Mouse (Mus musculus): ENCODE results near the gene Ddx39b. TPM values are rescaled to one million over a fixed set of nuclear protein-coding genes. Genes with fewer than 3 reads are reported as not detected.

Ddx39b gene
- polyA plus RNA-seq, 1 experiment from 2014 or later = 334 TPM

DNA sequence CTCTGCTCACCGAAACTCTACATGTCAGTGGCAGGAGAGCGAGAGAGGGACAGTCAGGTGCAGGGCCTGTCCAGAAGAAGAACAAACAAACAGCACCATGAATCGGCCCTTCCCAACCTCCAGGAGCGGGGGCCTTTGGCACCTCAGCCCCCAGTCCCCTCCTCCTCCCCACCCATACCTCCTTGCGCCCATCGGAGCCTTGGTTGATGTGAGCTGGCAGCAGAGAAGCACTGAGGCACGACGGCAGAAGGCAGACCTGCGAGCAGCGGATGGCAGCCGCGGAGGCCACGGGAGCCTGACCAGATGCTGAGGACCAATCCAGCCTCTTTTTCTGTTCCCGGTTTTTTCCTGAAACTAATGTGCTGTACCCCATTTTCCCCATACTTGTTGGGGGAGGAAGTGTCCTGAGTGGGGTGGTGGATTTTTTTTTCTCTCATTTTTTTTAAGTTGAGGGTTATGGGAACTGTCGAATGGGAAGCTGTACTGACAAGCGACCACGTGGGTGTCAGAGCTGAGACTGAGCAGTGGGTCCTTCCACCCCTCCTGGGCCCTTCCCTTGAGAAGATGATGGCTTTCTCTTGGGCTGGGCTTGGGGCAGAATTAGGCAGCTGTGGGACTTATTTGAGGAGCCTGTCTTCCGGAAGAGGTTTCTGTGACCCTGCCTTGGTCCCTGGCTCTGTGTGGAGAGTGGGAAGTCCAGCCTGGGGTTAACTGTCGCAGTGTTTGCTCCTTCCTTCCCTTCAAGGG is 8.1 kb downstream of the Ddx39b start:
- 86% methylated on average over 19 of the region's 19 CpGs for whole genome bisulfite sequencing

DNA sequence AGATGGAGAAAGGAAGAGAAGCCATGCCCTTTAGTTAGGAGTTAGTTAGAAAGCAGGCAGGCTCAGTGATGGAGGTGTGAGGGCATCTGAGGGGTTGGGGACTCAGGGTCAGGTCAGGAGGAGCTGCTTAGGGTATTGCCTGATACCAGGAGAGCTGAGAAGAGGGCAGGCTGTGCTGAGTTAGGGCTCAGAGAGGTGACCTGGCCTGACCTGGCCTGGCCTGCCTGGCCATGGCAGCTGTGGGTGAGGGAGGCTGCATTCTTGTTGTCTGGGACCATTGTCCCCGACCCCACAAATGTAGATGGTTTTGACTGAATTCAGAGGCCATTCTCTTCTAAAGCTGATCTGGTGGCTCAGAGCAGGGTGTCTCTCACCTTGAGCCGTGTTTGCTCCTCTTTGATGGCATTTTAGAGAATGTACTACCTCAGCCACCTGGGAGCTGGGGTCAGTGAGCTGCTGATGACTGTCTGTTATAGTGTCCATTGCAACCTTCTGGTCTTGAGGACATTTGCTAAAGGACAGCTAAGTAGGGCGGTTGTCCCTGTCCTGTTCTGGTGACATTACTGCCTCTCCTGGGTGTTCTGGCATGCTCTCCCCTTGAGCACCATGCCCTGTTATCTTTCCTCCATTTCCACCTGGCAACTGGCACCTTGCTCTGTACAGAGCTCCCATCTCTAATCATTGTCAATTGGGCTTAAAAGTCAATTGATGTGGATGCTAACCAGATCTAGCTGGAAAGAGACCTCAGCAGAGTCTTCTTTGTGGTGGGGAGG is 9.0 kb downstream of the Ddx39b start:
- H3K4me2 ChIP-seq = no peak overlapping the region
- H3K27ac ChIP-seq (replicated peaks) = no peak overlapping the region
- no peaks in the 10 kb centered on the region for H3K27me3 ChIP-seq (replicated peaks)
- peaks cover 88% of the 10 kb centered on the region for H3K36me3 ChIP-seq
- peaks cover 21% of the 10 kb centered on the region for H3K4me1 ChIP-seq
- 93% methylated on average over 3 of the region's 3 CpGs for WGBS
- H3K9me3 ChIP-seq (replicated peaks) = no peaks in the 10 kb centered on the region
- H3K4me3 ChIP-seq (replicated peaks) = no peak overlapping the region
- H3K9ac ChIP-seq (replicated peaks) = no peak overlapping the region
- ATAC-seq (ENCODE audit: low FRiP score) = no peak

More for the DNA sequence above, 8.1 kb downstream of the Ddx39b start:
- Histone ChIP-seq H3K9me3 (replicated peaks) (no peaks in the 10 kb centered on the region), H3K9ac (replicated peaks) (no peak overlapping the region), H3K27ac (replicated peaks) (no peak overlapping the region), H3K27me3 (replicated peaks) (no peaks in the 10 kb centered on the region), H3K4me3 (replicated peaks) (no peak overlapping the region), H3K4me1 (peaks cover 30% of the 10 kb centered on the region), H3K36me3 (peaks cover 98% of the 10 kb centered on the region), H3K4me2 (no peak overlapping the region)
- ATAC-seq (ENCODE audit: low FRiP score) = no peak

DNA sequence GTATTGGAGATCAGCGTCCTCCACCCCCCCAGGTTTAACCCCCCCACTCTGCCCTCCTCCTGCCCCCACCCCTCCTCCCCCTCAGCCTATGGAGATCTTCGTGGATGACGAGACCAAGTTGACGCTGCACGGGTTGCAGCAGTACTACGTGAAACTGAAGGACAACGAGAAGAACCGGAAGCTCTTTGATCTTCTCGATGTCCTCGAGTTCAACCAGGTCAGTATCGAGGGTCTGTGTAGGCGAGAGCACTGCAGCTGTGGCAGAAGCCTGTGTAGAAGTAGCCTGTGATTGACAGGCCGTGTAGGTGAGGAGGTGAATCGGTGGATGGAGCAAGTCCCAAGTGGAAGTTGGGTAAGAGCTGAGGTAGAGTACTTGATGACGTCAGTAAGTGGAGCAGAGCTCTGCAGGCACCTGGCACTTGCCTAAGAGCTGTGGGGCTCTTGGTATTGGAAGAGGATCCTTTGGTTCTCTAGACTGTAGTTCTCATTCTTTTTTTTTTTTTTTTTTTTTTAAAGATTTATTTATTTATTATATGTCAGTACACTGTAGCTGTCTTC is 9.7 kb downstream of the Ddx39b start:
- 85% methylated on average over 15 of the region's 15 CpGs for WGBS
- Histone ChIP-seq H3K27me3 (replicated peaks) (no peaks in the 10 kb centered on the region), H3K9me3 (replicated peaks) (no peaks in the 10 kb centered on the region), H3K4me1 (peaks cover 14% of the 10 kb centered on the region), H3K4me3 (replicated peaks) (no peak overlapping the region), H3K9ac (replicated peaks) (no peak overlapping the region), H3K27ac (replicated peaks) (no peak overlapping the region), H3K36me3 (peaks cover 81% of the 10 kb centered on the region), H3K4me2 (no peak overlapping the region)
- no peak for ATAC-seq (ENCODE audit: low FRiP score)

DNA sequence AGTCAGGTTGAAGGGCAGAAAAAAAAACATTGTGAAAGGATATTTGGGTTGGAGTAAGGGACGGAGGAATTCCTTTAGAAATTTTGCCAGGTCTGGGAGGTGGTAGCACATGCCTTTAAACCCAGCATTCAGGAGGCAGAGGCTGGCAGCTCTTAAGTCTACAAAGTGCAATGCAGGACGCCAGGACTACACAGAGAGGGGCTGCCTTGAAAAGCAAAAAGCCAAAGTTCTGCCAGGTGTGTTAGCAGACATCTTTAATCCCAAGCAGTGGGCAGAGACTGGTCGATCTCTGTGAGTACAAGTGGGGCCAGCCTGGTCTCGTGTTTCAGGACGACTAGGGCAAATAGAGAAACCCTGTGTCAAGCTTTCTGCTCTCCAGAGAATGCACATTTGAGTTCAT is 10.4 kb downstream of the Ddx39b start:
- Histone ChIP-seq H3K27me3 (replicated peaks) (no peaks in the 10 kb centered on the region), H3K4me1 (peaks cover 8% of the 10 kb centered on the region), H3K9ac (replicated peaks) (no peak overlapping the region), H3K27ac (replicated peaks) (no peak overlapping the region), H3K4me2 (no peak overlapping the region), H3K9me3 (replicated peaks) (no peaks in the 10 kb centered on the region), H3K4me3 (replicated peaks) (no peak overlapping the region), H3K36me3 (peaks cover 74% of the 10 kb centered on the region)
- WGBS = 85% methylated on average over 5 of the region's 5 CpGs
- ATAC-seq (ENCODE audit: low FRiP score) = no peak

DNA sequence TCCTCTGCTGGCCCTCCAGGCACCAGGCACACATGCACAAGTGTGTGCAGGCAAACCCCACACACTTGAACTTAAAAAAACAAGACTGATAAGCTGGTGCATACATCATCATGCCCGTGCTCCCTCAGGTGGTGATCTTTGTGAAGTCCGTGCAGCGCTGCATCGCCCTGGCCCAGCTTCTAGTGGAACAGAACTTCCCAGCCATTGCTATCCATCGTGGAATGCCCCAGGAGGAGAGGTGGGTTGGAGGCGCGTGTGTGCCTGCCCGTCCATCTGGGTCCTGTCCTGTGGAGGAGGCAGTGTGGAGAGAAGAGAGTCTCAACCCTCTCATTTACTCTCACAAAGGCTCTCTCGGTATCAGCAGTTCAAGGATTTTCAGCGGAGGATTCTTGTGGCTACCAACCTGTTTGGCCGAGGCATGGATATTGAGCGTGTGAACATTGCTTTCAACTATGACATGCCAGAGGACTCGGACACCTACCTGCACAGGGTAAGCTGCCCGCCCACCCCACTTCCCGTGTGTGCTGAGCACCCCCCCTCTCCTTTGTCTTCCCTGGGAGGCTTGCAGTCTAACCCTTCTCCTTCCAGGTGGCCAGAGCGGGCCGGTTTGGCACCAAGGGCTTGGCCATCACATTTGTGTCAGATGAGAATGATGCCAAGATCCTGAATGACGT is 11.2 kb downstream of the Ddx39b start:
- Histone ChIP-seq H3K36me3 (peaks cover 66% of the 10 kb centered on the region), H3K4me3 (replicated peaks) (no peak overlapping the region), H3K4me2 (no peak overlapping the region), H3K9ac (replicated peaks) (no peak overlapping the region), H3K27ac (replicated peaks) (no peak overlapping the region), H3K9me3 (replicated peaks) (no peaks in the 10 kb centered on the region), H3K27me3 (replicated peaks) (no peaks in the 10 kb centered on the region), H3K4me1 (peaks cover under 1% of the 10 kb centered on the region)
- WGBS = 87% methylated on average over 18 of the region's 18 CpGs
- no peak for ATAC-seq (ENCODE audit: low FRiP score)

DNA sequence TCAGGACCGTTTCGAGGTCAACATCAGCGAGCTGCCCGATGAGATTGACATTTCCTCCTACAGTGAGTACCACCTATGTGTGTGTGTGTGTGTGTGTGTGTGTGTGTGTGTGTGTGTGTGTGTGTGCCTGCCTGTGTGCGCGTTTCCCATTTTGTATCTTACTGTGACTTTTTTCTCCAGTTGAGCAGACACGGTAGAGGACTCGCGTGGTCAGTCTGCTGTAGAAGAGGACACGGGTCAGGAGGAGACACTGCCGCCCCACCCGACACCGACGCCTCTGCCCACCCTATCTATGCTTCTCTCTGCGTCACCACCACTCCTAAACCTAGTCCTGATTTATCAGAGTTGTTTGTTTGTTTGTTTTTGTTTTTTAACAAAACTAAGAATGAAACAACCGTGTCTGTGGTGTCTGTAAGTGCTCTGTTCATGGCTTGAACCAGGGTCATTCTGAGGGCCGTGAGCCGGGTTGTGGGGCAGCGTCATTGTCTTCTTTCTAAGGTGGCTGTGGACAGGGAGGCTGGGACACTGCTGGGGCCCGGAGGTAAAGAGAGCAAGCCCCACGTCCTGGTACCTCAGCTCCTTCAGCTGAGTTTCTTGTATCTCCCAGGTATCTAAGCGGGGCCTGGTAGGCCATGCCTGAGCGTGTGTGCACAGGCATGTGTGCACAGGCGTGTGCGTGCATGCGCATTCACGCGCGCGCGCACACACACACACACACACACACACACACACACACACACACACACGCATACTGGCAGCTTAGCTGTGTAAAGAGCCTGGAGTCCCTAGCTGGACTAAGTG is 11.9 kb downstream of the Ddx39b start:
- no peak for ATAC-seq (ENCODE audit: low FRiP score)

DNA sequence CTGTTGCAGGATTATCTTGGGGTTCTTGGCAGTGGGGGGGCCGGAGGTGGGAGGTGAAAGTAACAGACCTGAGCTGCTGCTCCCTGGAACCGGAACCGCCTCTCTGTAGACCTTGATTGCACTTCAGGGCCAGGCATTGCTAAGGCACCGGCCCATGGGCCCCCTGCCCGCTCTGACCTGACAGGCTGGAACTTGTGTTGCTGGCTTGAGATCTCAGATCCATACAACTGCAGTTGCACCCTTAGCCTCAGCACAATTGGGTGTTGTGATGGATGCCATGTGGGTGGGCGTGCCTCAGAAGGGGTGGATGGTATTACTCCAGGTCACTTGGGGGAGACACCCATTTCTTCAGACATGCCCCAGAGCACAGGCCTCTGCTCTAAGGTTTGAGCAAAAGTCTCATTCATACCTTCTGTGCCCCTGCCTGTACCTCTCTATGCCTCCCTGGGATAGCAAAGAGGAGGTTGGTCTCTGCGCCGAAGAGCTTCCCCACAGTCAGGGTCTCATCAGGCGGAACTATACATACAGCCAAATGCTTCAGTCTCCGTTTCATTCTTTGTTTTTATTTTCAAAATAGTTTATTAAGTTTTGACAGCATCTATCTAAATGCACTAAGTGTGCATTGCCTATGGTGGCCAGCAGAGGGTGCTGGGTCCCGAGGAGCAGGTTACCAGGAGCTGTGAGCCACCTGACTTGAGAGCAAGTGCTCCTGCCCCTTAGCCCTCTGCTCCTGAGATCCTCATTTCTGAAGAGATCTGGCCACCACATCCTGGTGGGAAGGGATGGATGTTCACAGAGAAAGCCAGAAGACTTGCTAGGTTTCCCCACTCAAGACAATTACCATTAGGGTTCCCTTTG is 12.9 kb downstream of the Ddx39b start:
- Histone ChIP-seq H3K4me3 (replicated peaks) (no peak overlapping the region), H3K4me1 (peaks cover 4% of the 10 kb centered on the region; the same call in 1 of the 2 replicates), H3K4me2 (no peak overlapping the region), H3K27me3 (replicated peaks) (0 out of 2 replicates have a peak, but pooled peaks cover 3% of the 10 kb centered on the region), H3K27ac (replicated peaks) (no peak overlapping the region), H3K9ac (replicated peaks) (no peak overlapping the region), H3K36me3 (peaks cover 50% of the 10 kb centered on the region), H3K9me3 (replicated peaks) (no peaks in the 10 kb centered on the region)
- 58% methylated on average over 11 of the region's 11 CpGs for WGBS
- ATAC-seq (ENCODE audit: low FRiP score) = 0 out of 2 replicates have a peak, but pooled peaks have one; percentile 6

More for the DNA sequence above, 11.9 kb downstream of the Ddx39b start:
- WGBS = 88% methylated on average over 32 of the region's 32 CpGs
- no peaks in the 10 kb centered on the region for H3K27me3 ChIP-seq (replicated peaks)
- H3K9me3 ChIP-seq (replicated peaks) = no peaks in the 10 kb centered on the region
- H3K4me3 ChIP-seq (replicated peaks) = no peak overlapping the region
- peaks cover 4% of the 10 kb centered on the region; the same call in 1 of the 2 replicates for H3K4me1 ChIP-seq
- peaks cover 60% of the 10 kb centered on the region for H3K36me3 ChIP-seq
- H3K4me2 ChIP-seq = no peak overlapping the region
- H3K27ac ChIP-seq (replicated peaks) = no peak overlapping the region
- H3K9ac ChIP-seq (replicated peaks) = no peak overlapping the region

DNA sequence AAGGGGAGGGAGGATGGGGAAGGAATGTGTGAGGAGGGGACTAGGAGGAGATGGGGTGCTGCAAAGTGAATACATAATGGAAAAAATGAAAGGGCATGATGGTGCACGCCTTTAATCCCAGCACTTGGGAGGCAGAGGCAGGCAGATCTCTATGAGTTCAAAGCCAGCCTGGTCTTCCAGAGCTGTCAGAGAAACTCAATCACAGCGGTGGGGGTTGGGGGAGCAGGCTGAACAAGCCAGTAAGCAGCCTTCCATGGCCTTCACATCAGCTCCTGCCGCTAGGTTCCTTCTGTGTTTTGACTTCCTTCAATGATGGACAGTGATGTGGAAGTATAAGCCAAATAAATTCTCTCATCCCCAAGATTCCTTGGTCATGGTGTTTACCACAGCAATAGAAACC is 13.8 kb downstream of the Ddx39b start:
- ATAC-seq (ENCODE audit: low FRiP score) = no peak
- Histone ChIP-seq H3K9ac (replicated peaks) (no peak overlapping the region), H3K36me3 (peaks cover 41% of the 10 kb centered on the region), H3K4me3 (replicated peaks) (no peak overlapping the region), H3K4me1 (peaks cover 4% of the 10 kb centered on the region; the same call in 1 of the 2 replicates), H3K4me2 (no peak overlapping the region), H3K27ac (replicated peaks) (no peak overlapping the region), H3K9me3 (replicated peaks) (no peaks in the 10 kb centered on the region), H3K27me3 (replicated peaks) (0 out of 2 replicates have a peak, but pooled peaks cover 3% of the 10 kb centered on the region)
- WGBS = 75% methylated on average over 3 of the region's 3 CpGs

DNA sequence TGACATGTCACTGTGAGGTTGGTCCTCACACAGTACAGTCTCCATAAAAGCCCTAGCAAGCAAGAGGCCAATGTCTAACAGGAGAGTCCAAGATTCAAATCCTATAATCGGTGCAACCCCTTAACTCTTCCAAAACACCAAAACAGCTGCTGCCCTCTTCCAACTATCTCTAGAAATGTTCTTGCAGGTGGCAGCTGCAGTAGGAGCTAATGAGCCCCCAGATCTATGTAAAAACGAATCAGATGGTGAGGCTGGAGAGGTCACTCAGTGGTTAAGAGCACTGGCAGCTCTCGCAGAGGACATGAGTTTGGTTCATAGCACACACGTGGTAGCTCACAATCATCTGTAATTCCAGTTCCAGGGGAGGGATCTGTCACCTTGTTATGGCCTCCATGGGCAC is 14.2 kb downstream of the Ddx39b start:
- Histone ChIP-seq H3K27me3 (replicated peaks) (peaks cover 3% of the 10 kb centered on the region; the same call in 1 of the 2 replicates), H3K27ac (replicated peaks) (no peak overlapping the region), H3K4me2 (no peak overlapping the region), H3K9ac (replicated peaks) (no peak overlapping the region), H3K4me1 (peaks cover 4% of the 10 kb centered on the region; the same call in 1 of the 2 replicates), H3K9me3 (replicated peaks) (no peaks in the 10 kb centered on the region), H3K36me3 (peaks cover 37% of the 10 kb centered on the region), H3K4me3 (replicated peaks) (no peak overlapping the region)
- no peak for ATAC-seq (ENCODE audit: low FRiP score)
- 60% methylated on average over 4 of the region's 4 CpGs for WGBS

DNA sequence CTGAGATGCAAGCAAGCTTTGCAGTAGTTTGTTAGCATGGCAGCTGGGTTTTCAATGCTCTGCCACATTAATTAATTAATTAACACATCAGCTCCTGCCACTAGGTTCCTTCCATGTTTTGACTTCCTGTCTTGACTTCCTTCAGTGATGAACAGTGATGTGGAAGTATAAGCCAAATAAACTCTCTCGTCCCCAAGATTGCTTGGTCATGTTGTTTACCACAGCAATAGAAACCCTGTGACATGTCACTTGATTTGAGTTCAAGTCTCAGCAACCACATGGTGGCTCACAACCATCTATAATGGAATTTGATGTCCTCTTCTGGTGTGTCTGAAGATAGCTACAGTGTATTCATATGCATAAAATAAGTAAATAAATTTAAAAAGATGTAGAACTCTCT is 15.8 kb downstream of the Ddx39b start:
- Histone ChIP-seq H3K9me3 (replicated peaks) (no peaks in the 10 kb centered on the region), H3K4me1 (peaks cover 5% of the 10 kb centered on the region; the same call in 1 of the 2 replicates), H3K36me3 (peaks cover 22% of the 10 kb centered on the region), H3K27me3 (replicated peaks) (peaks cover 6% of the 10 kb centered on the region; the same call in 1 of the 2 replicates), H3K9ac (replicated peaks) (no peak overlapping the region), H3K4me3 (replicated peaks) (no peak overlapping the region), H3K4me2 (no peak overlapping the region), H3K27ac (replicated peaks) (no peak overlapping the region)
- WGBS = 76% methylated on average over 1 of the region's 1 CpGs
- ATAC-seq (ENCODE audit: low FRiP score) = no peak

Data from neural tube, embryonic 15.5 days (tissue).